Mouse (Mus musculus) left cerebral cortex, postnatal 25 days (tissue): ENCODE results near the gene Atpif1. TPM values are rescaled to one million over a fixed set of nuclear protein-coding genes. Genes with fewer than 3 reads are reported as not detected.

Source experiments
- DNase-seq, 2 experiments: peaks; one replicate each; pipeline ENCODE4 v3.0.0; 2022; ENCODE audit warnings: low spot score in 2 of 2, mixed read lengths in 1 of 2
- intact Hi-C: fragments of 180-260 bp; cut with DNase I; formaldehyde crosslinking; loops from one replicate; pipeline ENCODE4 v1.15.1; 2025
- total RNA-seq, 2 experiments: library from RNA; stranded (reverse); gene quantifications; 2 replicates each; pipeline ENCODE4 v1.2.3; 2021

Atpif1 gene
- total RNA-seq, 2 experiments from 2014 or later: 490 to 544 TPM

DNA sequence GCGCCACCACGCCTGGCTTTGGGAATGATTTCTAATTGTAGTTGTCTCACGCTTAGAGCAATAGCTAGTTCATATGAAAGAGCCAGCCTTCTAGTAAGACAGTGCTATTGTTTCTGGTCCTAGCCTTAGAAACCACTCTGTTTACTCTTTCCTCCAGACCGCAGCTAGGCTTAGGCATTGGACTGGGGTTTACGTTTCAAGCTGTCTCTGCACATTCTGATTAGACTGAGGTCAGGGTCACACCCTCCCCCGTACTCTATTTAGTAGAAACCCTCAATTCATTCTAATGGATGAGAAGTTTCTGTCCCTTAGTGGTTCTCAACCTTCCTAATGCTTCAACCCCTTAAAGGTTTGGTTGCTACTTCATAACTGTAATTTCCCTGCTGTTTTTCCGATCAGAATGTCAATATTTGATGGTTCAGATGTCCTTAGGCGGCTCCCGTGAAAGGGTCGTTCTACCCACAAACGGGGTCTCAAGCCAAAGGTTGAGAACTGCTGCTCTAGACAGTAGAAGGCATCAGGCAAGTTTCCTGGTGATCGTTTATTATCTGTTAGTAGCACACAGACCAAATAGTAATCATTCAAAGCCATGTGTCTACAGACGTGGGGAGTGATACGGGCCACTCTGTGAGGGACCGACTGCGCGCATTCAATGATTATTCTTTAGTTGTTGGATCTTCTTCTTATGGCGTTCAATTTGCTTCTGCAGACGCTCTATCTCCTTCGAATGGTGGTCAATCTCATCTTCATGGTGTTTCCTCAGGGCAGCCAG lies 3.2 kb downstream of the Atpif1 start:
- no peak for DNase-seq
- intact Hi-C loops: loop anchor here (10.0 kb wide), 1 partner anchor 375 kb away; no protein-coding TSS in a partner anchor

DNA sequence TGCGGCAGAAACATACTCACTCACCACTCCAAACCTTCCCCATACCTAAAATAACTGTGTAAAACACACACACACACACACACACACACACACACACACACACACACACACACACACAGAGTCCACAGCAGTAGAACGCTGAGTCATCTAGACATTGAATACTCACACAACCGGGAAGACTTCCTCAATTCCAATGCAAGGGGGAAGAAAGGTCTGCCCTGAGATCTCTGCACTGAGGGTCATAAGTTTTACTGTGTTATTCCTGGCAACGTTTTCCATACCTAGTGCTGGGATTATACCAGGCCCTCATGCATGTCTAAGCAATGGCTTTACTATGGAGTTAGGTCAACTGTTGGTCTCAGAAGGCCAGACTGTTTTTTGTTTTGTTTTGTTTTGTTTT lies 4.1 kb downstream of the Atpif1 start:
- intact Hi-C loops: no loop called here
- no peak for DNase-seq

DNA sequence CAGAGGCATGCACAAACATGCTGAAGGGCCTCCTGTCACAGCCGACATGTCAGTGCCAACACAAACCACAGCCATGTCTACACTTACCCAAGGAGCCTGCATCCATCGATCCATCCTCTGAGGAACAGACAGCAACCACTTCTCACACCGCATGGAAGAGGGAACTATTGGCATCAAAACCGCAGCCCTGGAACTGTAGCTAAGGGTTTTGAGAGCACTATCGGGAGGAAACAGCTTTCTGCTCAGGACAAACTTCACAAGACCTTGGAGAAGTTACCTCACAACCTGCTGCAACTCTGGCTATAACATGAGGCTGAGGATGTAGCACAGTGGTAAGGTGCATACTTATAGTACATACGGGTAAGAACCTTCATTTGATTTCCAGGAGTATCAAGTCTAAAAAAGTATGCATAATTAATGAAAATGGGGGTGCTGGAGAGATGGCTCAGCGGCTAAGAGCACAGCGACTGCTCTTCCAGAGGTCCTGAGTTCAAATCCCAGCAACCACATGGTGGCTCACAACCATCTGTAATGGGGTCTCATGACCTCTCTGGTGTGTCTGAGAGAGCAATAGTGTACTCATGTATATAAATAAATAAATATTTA lies 5.4 kb downstream of the Atpif1 start:
- intact Hi-C loops: no loop called here

DNA sequence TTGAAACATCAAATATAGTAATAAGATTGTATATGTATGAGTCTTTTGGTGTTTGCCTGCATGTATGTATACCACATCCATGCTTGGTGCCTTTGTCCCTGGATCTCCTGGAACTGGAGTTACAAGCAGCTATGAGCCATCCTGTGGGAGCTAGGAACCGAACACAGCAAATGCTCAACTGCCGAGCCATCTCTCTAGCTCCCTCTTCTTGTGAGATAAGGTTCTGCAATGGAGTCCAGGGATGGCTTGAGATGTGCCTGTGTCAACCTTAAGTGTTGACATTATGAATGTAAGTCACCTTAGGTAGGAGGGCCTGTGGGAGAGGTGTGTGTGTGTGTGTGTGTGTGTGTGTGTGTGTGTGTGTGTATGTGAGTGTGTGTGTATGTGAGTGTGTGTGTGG lies 6.8 kb downstream of the Atpif1 start:
- intact Hi-C loops: no loop called here
- DNase-seq: no peak

More for the DNA sequence above, 5.4 kb downstream of the Atpif1 start:
- no peak for DNase-seq

DNA sequence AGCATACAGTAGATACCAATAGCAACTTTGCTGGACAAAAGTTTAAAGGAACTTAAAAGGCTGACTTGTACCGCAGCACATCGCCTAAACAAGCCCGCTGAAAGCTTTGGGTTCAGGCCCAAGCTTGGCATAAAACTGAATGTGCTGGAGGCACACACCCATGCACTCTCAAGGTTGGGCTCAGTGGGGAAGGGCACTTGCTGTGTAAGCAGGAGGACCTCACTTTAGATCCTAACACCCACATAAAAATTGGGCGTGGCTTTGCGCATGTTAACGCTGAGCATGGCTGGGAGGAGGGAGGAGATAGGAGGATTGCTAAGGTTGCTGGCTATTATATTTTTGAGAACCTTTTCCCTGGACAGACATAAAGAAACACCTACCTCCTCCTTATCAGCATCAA lies 8.7 kb downstream of the Atpif1 start:
- DNase-seq: no peak
- intact Hi-C loops: no loop called here

DNA sequence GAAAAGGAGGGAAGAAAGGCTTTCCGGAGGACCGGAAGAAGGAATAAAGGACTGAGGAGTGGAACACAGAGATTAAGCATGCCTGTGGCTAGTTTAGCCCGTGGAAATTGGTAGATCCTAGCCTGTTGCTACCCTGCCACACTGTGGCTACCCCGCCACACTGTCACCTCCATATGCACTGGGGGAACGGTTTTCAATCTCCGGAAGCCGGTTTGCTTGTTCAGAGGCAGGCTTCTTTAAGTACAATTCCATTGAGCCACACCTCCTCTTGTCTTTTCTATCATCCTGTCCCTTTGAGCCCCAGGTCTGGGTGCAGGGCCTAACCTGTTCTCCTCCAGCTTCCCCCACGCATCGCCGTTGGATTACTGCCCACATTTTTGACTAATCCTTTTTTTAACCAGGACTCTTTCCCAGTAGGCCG lies 9.1 kb downstream of the Atpif1 start:
- DNase-seq: no peak
- intact Hi-C loops: no loop called here

DNA sequence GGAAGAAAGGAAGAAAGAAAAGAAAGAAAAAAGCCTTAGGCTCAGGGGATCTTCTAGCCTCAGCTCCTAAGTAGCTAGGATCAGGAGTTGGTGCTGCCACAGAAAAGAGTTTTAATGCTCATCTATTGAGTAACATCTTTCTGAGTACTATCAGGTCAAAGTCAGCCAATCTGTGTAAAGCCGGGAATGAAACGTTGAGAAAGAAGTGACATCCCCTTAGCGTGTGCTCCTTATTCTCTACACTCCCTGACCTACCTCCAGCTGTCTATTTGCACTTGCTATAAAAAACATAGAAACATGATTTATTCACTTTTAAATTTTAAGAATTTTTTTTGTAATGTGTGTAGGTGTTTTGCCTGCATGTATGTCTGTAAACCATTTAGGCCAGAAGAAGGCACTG lies 14.3 kb downstream of the Atpif1 start:
- DNase-seq: no peak
- intact Hi-C loops: loop anchor here (10.0 kb wide), 1 partner anchor 214 kb away; the partner anchor contains the start of gene Rab42

DNA sequence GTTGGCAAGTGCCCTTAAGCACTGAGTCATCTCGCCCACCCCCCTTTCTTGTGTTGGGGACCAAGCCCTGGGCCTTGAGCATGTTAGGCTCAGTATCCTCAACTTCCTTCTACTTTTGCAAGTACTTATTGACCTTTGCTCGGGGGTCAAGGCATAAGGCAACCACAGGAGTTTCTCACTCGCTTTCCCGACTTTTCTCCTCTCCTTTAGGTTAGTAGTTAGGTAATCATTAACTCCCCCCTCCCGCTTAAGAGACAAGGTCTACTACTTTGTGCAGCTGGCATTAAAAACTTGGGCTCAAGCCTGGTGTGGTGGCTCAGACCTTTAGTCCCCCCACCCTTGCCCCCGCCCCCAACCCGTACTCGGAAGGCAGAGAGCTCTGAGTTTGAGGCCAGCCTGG lies 15.4 kb downstream of the Atpif1 start:
- no peak for DNase-seq
- intact Hi-C loops: loop anchor here (10.0 kb wide), 1 partner anchor 213 kb away; the partner anchor contains the start of gene Rab42

DNA sequence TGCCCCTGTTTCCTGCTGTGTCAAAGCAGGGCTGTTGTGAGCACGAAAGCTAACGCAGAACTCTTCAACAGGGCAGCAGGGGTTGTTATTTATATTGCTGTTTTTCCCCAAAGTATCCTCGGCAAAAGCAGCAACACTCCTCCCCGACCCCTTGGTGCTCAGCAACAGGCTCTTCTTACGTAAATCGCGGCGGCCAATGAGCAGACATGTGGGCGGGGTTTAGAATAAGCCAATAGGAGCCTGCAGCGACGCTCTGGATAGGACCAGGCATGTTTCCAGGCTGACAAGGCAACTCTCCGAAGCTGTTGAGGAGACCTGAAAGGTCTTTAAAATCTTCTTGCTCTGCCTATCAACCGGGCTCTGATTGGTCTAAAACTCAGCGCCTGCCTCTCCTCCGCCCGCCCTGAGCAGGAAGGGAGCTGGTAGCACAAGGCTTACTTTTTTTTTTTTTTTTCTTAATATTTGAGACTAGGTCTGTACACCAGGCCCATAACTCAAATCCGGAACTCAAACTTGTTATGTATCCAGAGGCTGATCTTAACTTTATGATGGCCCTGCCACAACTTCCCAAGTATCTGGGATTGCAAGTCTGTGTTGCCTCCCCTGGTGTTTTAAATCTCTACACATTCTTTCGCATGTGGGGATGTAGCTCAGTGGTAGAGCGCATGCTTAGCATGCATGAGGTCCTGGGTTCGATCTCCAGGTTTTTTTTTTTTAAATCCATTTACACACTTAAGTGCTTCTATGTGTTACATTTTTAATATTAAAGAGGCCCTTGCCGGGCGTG lies 17.9 kb downstream of the Atpif1 start:
- DNase-seq: peak; percentile 92 to 98
- intact Hi-C loops: loop anchor here (2.0 to 10.0 kb wide), 2 partner anchors 93 to 211 kb away; partner anchors contain the start of genes Phactr4 and Rab42

DNA sequence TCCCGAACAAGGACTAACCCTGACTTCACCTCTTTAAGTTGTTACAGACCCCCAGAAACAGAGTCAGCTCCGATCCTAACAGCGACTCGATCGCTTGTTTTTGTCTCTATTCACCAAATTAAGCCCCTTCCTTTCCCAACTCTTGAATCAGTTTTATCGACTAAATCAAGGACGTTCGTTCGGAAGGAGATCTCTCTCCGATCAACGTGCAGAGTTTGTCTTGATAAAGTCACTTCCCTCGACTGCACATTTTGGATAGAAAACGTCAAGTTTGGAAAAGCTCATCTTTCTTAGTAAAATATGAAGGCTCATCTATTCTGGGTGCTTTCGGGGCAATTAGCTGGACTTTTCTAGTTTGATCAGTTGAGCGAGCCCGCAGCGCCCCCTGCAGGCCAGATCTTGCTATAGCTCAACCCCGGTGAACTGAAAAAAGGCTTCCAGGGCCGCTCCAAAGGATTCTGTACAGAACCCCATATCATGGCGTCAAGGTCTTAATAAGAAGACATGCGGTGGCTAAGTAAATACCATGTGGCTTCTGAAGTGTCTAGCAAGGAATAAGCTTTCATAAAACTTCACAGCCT lies 18.8 kb downstream of the Atpif1 start:
- intact Hi-C loops: loop anchor here (2.0 to 10.0 kb wide), 3 partner anchors 92 to 210 kb away; partner anchors contain the start of genes Phactr4, Rab42 and Rcc1
- peak; percentile 80 to 85 for DNase-seq

DNA sequence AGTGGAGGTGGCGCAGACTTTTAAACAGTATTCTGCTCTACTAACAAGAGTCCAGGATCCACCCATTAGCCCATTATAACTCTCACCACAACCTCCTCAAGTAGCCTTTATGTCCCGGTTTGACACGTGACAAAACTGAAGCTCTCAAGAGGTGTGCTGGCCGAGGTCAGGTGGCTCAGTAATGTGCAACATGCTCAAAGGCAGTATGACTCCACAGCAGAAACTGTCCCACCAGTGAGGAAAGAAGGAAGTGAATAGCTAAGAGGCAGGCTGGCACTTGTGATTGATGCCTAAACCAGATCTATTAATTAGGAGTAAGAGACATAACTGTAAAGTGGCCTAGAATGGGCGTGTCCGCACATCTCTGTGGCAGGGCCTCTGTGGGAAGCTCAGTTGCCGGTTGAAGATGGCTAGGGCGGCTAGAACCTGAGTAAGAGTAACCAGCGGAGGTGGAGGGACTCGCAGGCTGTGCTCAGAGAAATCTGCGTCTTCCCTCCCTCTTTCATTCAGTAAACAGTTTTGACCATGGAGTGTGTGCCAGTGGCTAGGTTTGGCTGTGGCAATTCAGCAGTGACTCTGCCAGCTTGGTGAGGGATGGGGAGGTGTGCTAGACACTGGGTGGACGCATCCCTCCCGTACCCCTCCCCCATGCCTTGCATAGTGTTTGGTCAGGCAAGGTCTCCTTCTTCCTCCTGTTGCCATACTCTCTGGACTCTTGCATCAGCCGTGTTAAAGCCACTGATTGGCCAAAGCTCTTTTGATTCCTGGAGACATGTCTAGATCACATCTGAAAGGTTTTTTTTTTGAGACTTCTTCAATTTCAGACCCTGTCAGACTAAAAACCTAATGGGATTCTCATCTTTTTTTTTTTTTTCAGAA lies 19.8 kb downstream of the Atpif1 start:
- intact Hi-C loops: loop anchor here (2.0 to 10.0 kb wide), 3 partner anchors 91 to 209 kb away; partner anchors contain the start of genes Phactr4, Rab42 and Rcc1
- no peak for DNase-seq

DNA sequence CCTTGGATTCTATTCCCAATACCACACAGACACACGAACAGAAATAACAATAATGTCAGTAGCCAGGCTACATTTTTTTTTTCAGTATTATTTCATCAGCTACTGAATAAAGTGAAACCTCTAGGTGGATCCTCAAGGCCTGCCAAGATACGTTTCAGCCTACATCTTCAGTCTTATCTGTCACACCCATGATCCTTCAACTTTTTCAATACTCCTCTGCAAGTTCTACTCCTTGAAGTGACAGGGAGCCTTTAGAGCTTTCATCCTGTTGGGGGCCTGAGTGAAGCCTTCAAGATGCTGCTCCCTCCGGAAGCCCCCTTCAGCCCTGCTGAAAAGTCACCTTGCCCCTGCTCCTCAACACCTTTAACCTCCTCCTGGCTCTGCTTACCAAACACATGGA lies 21.4 kb downstream of the Atpif1 start:
- DNase-seq: no peak
- intact Hi-C loops: loop anchor here (5.0 to 10.0 kb wide), 2 partner anchors 160 to 207 kb away; partner anchors contain the start of genes Rab42 and Rcc1

DNA sequence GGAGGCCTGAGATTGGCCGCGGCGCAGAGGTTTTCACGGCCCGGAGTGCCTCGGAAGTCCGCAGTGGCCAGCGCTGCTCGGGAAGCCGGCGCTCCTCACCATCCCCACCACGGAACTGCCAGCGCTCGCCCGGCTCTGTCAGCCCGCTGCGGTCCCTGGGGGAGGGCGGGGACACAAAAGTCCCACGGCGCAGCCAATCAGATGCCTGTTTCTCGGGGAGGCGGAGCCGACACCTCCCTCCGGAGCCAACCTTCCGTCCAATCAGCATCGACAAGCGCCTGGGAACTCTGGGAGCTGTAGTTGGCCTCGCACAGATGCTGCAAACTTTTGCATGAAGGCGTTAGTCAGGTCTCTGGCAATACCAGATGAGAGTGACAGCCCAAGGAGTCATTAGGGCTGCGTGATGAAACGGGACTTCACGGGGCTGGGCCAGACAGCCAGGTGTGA lies 23.1 kb downstream of the Atpif1 start, which contains the start of gene Sesn2:
Sesn2 (minus strand) TSS at position 150 of the 447 bp plus-strand sequence.
- peak; percentile 96 to 99 for DNase-seq
- intact Hi-C loops: loop anchor here (5.0 to 10.0 kb wide), 2 partner anchors 158 to 206 kb away; partner anchors contain the start of genes Rab42 and Rcc1

DNA sequence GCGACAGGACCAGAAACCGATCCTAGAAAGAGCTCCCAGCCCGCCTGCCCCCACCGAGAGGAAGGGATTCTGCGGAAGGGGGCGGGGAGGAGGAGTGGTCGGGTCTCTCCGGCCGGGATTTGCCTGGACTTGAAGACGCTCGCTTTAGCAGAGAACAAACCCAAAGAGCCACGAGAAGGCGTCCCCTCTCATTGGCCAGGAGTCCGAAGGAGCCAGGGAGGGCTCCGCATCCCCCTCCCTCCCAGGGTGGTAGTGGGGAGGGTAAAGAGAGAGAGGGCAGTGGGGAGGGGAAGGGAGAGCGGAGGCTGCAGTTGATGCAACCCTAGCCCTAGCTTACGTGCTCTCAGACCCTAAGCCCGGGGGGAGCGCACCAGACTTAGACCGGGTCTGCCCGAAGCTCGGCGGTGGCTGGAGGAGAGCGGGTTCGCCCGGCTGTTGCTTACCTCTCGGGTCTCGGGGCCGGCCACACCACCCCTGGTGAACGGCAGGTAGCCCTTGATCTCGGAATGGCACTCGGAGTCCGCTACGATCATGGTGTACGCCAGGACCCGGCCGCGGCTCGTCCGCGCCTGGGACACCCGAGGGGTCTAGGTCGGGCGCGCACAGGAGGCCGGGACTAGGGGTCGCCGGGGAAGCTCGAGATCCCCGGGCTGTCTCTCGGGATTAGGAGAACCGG lies 23.7 kb downstream of the Atpif1 start:
- intact Hi-C loops: loop anchor here (1.0 to 10.0 kb wide), 3 partner anchors 45 to 205 kb away; partner anchors contain the start of genes Rab42 and Rcc1
- DNase-seq: peak; percentile 61 to 75

DNA sequence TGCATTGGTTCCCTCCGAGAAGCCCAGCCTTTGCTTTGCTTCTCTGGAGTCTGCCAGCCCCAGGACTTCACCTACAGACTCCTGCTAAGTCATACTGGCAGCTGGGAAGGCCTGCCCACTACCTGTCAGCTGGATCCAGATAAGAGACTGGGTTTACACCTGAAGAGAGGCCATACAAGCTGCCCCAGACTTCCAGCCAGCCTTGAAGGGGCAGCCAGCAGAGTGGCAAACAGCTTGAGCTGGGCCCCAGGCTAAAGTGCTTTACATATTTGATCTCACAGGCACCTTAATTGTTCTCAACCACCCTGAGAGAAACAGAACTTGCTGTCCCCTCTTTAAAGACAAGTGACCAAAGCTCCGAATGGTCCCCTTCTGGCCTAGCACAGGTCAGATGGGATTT lies 26.2 kb downstream of the Atpif1 start:
- no peak for DNase-seq
- intact Hi-C loops: no loop called here

DNA sequence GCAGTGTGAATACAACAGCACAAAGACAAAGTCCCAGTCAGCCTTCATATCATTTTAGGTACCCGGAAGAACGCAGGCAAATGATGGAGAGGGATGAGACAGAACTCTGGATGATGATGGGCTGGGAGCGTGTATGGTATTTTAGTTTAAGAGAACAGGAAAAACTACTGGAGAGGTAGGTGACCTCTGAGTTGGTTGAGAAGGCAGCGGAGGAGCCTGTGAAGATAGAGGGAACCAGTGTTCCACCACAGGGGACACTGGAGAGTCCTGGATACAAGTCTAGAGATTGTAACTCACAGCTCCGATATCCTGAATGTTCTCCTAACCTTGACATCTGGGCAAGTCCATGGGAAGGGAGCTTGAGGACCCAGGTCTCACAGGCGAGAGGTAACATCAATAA lies 27.2 kb downstream of the Atpif1 start:
- DNase-seq: no peak

DNA sequence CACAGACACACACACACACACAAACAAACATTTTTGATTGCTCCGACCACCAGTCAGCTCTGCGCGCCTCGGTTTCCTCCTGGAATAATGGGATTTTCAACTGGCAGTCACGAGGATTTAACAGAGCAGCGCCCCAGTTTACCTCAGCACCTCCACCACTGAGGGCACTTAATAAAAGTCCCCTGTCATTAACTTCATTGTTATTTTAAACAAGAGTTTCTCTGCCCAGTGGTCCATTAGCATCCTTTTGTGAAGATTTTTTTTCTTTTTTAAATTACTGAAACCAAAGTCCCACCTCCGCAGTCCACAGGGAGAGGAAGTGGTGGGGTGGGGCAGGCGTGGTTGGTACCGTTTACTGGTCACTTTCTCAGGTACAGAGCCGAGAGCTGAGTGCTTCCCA lies 27.7 kb downstream of the Atpif1 start:
- intact Hi-C loops: loop anchor here (1.0 kb wide), 1 partner anchor 30 kb away; no protein-coding TSS in a partner anchor
- DNase-seq: no peak

More for the DNA sequence above, 27.2 kb downstream of the Atpif1 start:
- intact Hi-C loops: loop anchor here (1.0 kb wide), 1 partner anchor 31 kb away; no protein-coding TSS in a partner anchor
